Mouse (Mus musculus): Measurements from ENCODE around the gene Csad. TPM values are rescaled to one million over a fixed set of nuclear protein-coding genes. Genes with fewer than 3 reads are reported as not detected.

The Csad gene
- total and polyA plus RNA-seq, 2 experiments from 2014 or later = 27.7 to 64.7 TPM

DNA sequence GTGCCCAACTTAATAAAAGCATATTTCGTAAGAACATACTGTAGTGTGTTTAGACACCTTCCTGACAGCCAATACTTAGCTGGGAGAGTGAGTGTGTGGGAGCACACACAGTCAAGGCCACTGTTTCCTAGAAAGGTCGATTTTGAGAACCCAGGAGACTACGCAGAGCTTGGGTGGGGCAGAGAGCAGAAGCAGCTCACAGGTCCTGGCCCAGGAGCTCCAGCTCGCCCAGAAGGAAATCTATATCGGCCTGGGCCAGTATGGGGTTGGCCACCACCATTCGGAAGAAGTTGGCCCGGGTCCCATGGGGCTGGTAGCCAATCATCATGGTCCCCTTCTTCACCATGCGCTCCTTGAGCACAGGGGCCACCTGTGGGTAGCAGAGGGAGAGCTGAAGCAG lies 27.1 kb downstream of the Csad start:
- DNase-seq (ENCODE audit: low spot score) = no peak
- no peak overlapping the region for H3K4me3 ChIP-seq (ENCODE audit: low read depth, low read length)
- no peaks in the 10 kb centered on the region for H3K9me3 ChIP-seq (replicated peaks; ENCODE audit: control insufficient read depth, low read length)
- peaks cover 5% of the 10 kb centered on the region; the same call in 1 of the 2 replicates for H3K36me3 ChIP-seq (replicated peaks; ENCODE audit: control insufficient read depth, insufficient read depth, low read length)
- H3K9ac ChIP-seq (replicated peaks; ENCODE audit: low read depth, low read length) = no peak overlapping the region
- TF ChIP-seq EP300 (IDR thresholded peaks at IDR 0.05; ENCODE audit: low read depth) = no peak
- TF ChIP-seq CTCF (IDR thresholded peaks at IDR 0.05; ENCODE audit: low read depth) = no peak
- no peaks in the 10 kb centered on the region for H3K4me1 ChIP-seq (ENCODE audit: control insufficient read depth, insufficient read depth)
- H3K4me2 ChIP-seq (ENCODE audit: low read depth, low read length) = no peak overlapping the region
- 76% methylated on average over 8 of the region's 8 CpGs for WGBS
- ATAC-seq (ENCODE audit: insufficient read depth, low read depth) = no peak
- no peaks in the 10 kb centered on the region for H3K27me3 ChIP-seq (ENCODE audit: control insufficient read depth, insufficient read depth, low read length)
- H3K27ac ChIP-seq (ENCODE audit: low read depth) = no peak overlapping the region

DNA sequence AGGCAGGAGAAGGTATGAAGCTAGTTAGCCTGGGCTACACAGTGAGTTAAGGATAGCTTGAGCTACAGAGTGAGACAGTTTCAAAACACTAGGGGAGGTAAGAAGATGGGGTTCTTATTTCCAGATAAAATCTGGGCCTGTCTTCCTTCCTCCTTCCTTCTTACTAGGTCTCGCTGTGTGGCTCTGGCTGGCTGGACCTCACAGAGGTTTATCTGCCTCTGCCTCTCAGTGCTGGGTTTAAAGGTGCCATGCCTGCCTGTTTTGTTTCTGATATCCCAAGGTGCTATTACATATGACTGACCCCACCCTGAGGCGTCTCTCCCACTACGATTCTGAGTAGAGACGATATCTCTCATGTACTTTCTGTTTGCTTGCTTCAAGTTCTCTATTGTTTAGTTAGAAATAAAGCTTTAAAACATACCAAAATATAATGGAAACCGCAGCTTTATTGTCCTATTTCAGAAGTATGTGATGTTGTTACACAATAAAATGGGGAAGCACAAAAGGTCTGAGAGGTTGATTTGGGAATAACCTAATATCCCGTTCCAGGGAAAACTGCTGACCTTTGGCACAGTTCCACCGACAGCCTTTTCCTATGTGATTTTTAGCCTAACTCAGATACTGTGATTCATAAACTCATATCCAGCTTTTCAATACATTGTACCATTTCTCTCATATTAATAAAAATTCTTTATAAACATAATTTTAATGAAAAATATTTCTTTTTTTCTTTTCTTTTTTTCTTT lies 27.8 kb downstream of the Csad start:
- DNase-seq (ENCODE audit: low spot score) (no peak), ATAC-seq (ENCODE audit: insufficient read depth, low read depth) (no peak)
- peaks cover 5% of the 10 kb centered on the region; the same call in 1 of the 2 replicates for H3K36me3 ChIP-seq (replicated peaks; ENCODE audit: control insufficient read depth, insufficient read depth, low read length)
- H3K4me2 ChIP-seq (ENCODE audit: low read depth, low read length) = no peak overlapping the region
- H3K9ac ChIP-seq (replicated peaks; ENCODE audit: low read depth, low read length) = no peak overlapping the region
- H3K9me3 ChIP-seq (replicated peaks; ENCODE audit: control insufficient read depth, low read length) = no peaks in the 10 kb centered on the region
- 75% methylated on average over 7 of the region's 7 CpGs for WGBS
- TF ChIP-seq CTCF (IDR thresholded peaks at IDR 0.05; ENCODE audit: low read depth) (no peak), EP300 (IDR thresholded peaks at IDR 0.05; ENCODE audit: low read depth) (no peak)
- H3K4me1 ChIP-seq (ENCODE audit: control insufficient read depth, insufficient read depth) = no peaks in the 10 kb centered on the region
- no peak overlapping the region for H3K4me3 ChIP-seq (ENCODE audit: low read depth, low read length)
- H3K27ac ChIP-seq (ENCODE audit: low read depth) = no peak overlapping the region
- no peaks in the 10 kb centered on the region for H3K27me3 ChIP-seq (ENCODE audit: control insufficient read depth, insufficient read depth, low read length)

DNA sequence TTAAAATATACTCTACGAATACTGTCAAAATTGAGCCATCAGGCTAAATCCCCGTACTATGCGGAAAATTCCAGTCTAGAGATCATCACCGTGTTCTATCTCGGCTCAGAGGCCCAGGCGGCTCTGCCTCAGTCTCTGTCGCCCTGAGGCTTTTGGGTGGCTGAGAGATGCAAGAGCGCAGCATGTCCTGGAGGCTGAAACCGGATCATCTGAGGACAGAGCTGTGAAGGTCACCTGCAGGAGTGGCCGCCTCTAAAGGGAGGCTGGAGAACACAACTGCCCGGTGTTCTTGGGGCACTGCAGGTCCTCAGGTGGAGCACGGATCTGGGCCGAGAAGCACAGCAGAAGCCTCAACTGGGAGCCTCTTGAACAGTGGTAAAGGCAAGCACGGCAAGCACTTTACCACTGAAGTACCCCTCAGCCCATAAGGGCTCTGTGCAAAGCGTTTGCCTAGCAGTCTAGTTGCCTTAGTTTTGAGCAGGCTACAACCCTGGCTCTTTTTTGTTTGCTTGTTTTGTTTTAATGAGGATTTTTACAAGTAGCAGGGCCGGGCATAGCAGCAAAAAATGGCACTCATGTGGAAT lies 28.7 kb downstream of the Csad start:
- WGBS = 76% methylated on average over 16 of the region's 16 CpGs

DNA sequence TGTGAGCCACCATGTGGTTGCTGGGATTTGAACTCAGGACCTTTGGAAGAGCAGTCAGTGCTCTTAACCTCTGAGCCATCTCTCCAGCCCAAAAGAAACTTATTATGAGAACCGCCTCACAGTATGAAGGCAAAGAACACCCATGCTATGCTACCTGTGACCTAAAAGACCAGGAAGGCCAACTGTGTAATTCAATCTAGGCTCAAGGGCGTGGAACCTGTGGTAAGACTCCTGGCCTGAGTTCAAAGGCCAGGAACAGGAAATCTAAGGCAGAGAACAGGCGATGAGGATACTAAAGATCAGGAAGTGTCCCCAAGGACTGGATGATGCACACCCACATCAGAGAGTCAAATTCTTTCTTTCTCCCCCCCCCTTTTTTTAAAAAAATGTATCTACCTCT lies 30.9 kb downstream of the Csad start:
- no peak for ATAC-seq (ENCODE audit: insufficient read depth, low read depth)
- H3K27me3 ChIP-seq (ENCODE audit: control insufficient read depth, insufficient read depth, low read length) = no peaks in the 10 kb centered on the region
- no peak overlapping the region for H3K4me3 ChIP-seq (ENCODE audit: low read depth, low read length)
- no peak for DNase-seq (ENCODE audit: low spot score)
- H3K4me2 ChIP-seq (ENCODE audit: low read depth, low read length) = no peak overlapping the region
- H3K9me3 ChIP-seq (replicated peaks; ENCODE audit: control insufficient read depth, low read length) = no peaks in the 10 kb centered on the region
- H3K27ac ChIP-seq (ENCODE audit: low read depth) = no peak overlapping the region
- TF ChIP-seq EP300 (IDR thresholded peaks at IDR 0.05; ENCODE audit: low read depth) (no peak), CTCF (IDR thresholded peaks at IDR 0.05; ENCODE audit: low read depth) (no peak)
- H3K36me3 ChIP-seq (replicated peaks; ENCODE audit: control insufficient read depth, insufficient read depth, low read length) = peaks cover 5% of the 10 kb centered on the region; the same call in 1 of the 2 replicates
- H3K4me1 ChIP-seq (ENCODE audit: control insufficient read depth, insufficient read depth) = no peaks in the 10 kb centered on the region
- 84% methylated on average over 3 of the region's 3 CpGs for WGBS
- no peak overlapping the region for H3K9ac ChIP-seq (replicated peaks; ENCODE audit: low read depth, low read length)

More for the DNA sequence above, 28.7 kb downstream of the Csad start:
- Histone ChIP-seq H3K27ac (ENCODE audit: low read depth) (no peak overlapping the region), H3K4me1 (ENCODE audit: control insufficient read depth, insufficient read depth) (no peaks in the 10 kb centered on the region), H3K4me3 (ENCODE audit: low read depth, low read length) (no peak overlapping the region), H3K4me2 (ENCODE audit: low read depth, low read length) (no peak overlapping the region), H3K9me3 (replicated peaks; ENCODE audit: control insufficient read depth, low read length) (no peaks in the 10 kb centered on the region), H3K27me3 (ENCODE audit: control insufficient read depth, insufficient read depth, low read length) (no peaks in the 10 kb centered on the region), H3K9ac (replicated peaks; ENCODE audit: low read depth, low read length) (no peak overlapping the region), H3K36me3 (replicated peaks; ENCODE audit: control insufficient read depth, insufficient read depth, low read length) (peaks cover 5% of the 10 kb centered on the region; the same call in 1 of the 2 replicates)
- DNase-seq (ENCODE audit: low spot score) (no peak), ATAC-seq (ENCODE audit: insufficient read depth, low read depth) (no peak)
- TF ChIP-seq CTCF (IDR thresholded peaks at IDR 0.05; ENCODE audit: low read depth) = no peak
- no peak for TF ChIP-seq EP300 (IDR thresholded peaks at IDR 0.05; ENCODE audit: low read depth)

DNA sequence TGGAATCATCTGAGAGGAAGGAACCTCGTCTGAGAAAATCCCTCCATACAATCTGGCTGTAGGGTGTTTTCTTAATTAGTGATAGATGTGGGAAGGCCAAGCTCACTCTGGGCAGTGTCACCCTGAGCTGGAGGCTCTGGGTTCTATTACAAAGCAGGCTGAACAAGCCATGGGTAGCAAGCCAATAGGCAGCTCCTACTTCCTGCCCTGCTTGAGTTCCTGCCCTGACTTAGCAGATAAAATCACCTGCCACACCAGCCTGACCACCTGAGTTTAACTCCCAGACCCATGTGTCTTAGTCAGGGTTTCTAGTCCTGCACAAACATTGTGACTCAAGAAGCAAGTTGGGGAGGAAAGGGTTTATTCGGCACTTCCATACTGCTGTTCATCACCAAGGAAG lies 35.5 kb downstream of the Csad start:
- no peaks in the 10 kb centered on the region for H3K27me3 ChIP-seq (ENCODE audit: control insufficient read depth, insufficient read depth, low read length)
- H3K27ac ChIP-seq (ENCODE audit: low read depth) = no peak overlapping the region
- no peaks in the 10 kb centered on the region for H3K36me3 ChIP-seq (replicated peaks; ENCODE audit: control insufficient read depth, insufficient read depth, low read length)
- WGBS = 61% methylated on average over 2 of the region's 2 CpGs
- DNase-seq (ENCODE audit: low spot score) (no peak), ATAC-seq (ENCODE audit: insufficient read depth, low read depth) (no peak)
- peaks cover 11% of the 10 kb centered on the region for H3K4me1 ChIP-seq (ENCODE audit: control insufficient read depth, insufficient read depth)
- H3K9me3 ChIP-seq (replicated peaks; ENCODE audit: control insufficient read depth, low read length) = no peaks in the 10 kb centered on the region
- no peak for TF ChIP-seq CTCF (IDR thresholded peaks at IDR 0.05; ENCODE audit: low read depth)
- no peak for TF ChIP-seq EP300 (IDR thresholded peaks at IDR 0.05; ENCODE audit: low read depth)
- no peak overlapping the region for H3K4me2 ChIP-seq (ENCODE audit: low read depth, low read length)
- H3K9ac ChIP-seq (replicated peaks; ENCODE audit: low read depth, low read length) = no peak overlapping the region
- H3K4me3 ChIP-seq (ENCODE audit: low read depth, low read length) = no peak overlapping the region
